In the genomic region with DNA sequence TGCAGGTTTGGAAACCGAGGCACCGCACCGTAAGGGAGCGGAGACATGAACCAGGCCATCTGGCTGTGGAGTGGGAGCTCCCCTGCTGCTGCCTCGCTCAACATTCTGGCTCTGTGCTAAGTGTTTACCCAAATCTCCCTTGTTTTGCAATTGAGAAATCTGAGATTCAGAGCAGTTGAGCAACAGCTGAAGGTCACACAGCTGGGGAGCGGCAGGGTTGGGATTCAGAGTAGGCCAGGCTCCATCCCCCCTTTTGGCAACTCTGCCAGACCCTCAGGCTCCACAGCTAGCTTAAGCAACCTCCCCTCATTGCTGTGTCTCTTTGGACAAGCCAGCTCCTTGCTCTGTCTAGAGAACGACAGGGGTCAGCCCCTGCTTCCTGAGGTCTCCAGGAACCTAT, we compare ENCODE assay signal across 11 mouse cellular contexts. TPM values are rescaled to one million over a fixed set of nuclear protein-coding genes. Genes with fewer than 3 reads are reported as not detected.
DNase-seq lines count a peak whose midpoint lies in the region; ATAC-seq lines count a peak whose summit lies in the region.
"Had no signal": no experiment of that assay in that cellular context is flagged by ENCODE, and none has a peak within 500 bp of the region (broad histone marks: within the 10 kb centered on the region; RNA-seq: fewer than 3 reads in every experiment).

No protein-coding gene starts in this region.

- no peaks in the 10 kb centered on the region for H3K27me3 ChIP-seq in limb, embryonic 12.5 days
- H3K27me3 ChIP-seq: CH12.LX had no signal

- 55% methylated on average over 7 of the region's 7 CpGs for WGBS in limb, embryonic 12.5 days

- H3K4me1 ChIP-seq in limb, embryonic 12.5 days (replicated peaks): peaks cover 58% of the 10 kb centered on the region

- H3K27ac ChIP-seq in limb, embryonic 12.5 days: peak overlapping the region; percentile 67

- DNase-seq in heart, adult 11 months: peak; percentile 98
- no peak for DNase-seq in heart, postnatal 10 days
- DNase-seq in urinary bladder, postnatal 36 days (ENCODE audit: low spot score in 2 of 2): peak; percentile 43 to 77
- DNase-seq in urinary bladder, adult 2 months (ENCODE audit: low spot score): no peak
- DNase-seq in thymus, postnatal 14 days: no peak
- no peak for DNase-seq in left cerebral cortex, adult 8-10 months (ENCODE audit: low spot score in 2 of 2)
- no peak for DNase-seq in right cerebral cortex, postnatal 14 days
- DNase-seq: cerebellum, adult 9-10 months had no signal

- intact Hi-C loops in heart, postnatal 10 days (cut with DNase I): no loop called here

- H3K4me2 ChIP-seq in limb, embryonic 12.5 days: no peak overlapping the region

- no peak for ATAC-seq in limb, embryonic 12.5 days (ENCODE audit: insufficient number of reproducible peaks, insufficient read depth, low FRiP score, low TSS enrichment, low read depth)

- no peak overlapping the region for H3K4me3 ChIP-seq in limb, embryonic 12.5 days (replicated peaks)

- H3K9me3 ChIP-seq in limb, embryonic 12.5 days: no peaks in the 10 kb centered on the region

- H3K9ac ChIP-seq in limb, embryonic 12.5 days (replicated peaks): no peak overlapping the region

- H3K36me3 ChIP-seq in limb, embryonic 12.5 days: no peaks in the 10 kb centered on the region

RNA-seq across cellular contexts. Expression of gene Ccr7, which starts 13.3 kb away (rescaled TPM):
- total RNA-seq in heart, postnatal 10 days (2021): under 1 TPM; 0.42 to 0.62 TPM
- 1.0 and 1.3 TPM in 2 replicates for polyA plus RNA-seq in urinary bladder, adult 2 months (2012; rRNA removed)
- 0.40 and 0.49 TPM in 2 replicates for polyA plus RNA-seq in limb, embryonic 12.5 days (2016; fragmentation: Nextera tagmentation; extraction: Ambion mirVana)
- under 1 TPM in 2 of 4 experiments, not detected in 2; 0.16 to 0.23 TPM for total RNA-seq in left cerebral cortex, adult 8-10 months (2022)

RNA-seq across cellular contexts. Expression of gene Tns4, which starts 52.5 kb away (rescaled TPM):
- total RNA-seq in heart, postnatal 10 days (2021): under 1 TPM; 0.12 TPM
- 26.0 and 28.6 TPM in 2 replicates for polyA plus RNA-seq in urinary bladder, adult 2 months (2012; rRNA removed)
- polyA plus RNA-seq in limb, embryonic 12.5 days (2016; fragmentation: Nextera tagmentation; extraction: Ambion mirVana): 0.65 and 0.73 TPM in 2 replicates
- total RNA-seq in left cerebral cortex, adult 8-10 months (2022): under 1 TPM; 0.22 to 0.72 (median 0.44) TPM
- total RNA-seq: hematopoietic stem cell, adult 5-6 weeks had no signal

Comparison
In these comparisons a context has a peak if more than half of its experiments do, and no peak if none do; other contexts are left out.
1. DNase-seq: peak in heart, adult 11 months (single experiment) and urinary bladder, postnatal 36 days (2 of 2); none in heart, postnatal 10 days (0 of 2), urinary bladder, adult 2 months (single experiment), thymus, postnatal 14 days (single experiment), left cerebral cortex, adult 8-10 months (0 of 2) and right cerebral cortex, postnatal 14 days (single experiment).